Mouse (Mus musculus) stomach, postnatal 0 days (tissue): ENCODE data around the gene Gm26938. TPM values are rescaled to one million over a fixed set of nuclear protein-coding genes. Genes with fewer than 3 reads are reported as not detected.
A peak's percentile ranks its signal among the peaks of the same experiment; 100 is the strongest.

Experiments
- ATAC-seq: fragments of 200-750 bp; cut with Nextera tagmentation; 2 replicates; pipeline ENCODE4 v1.8.0; 2017; ENCODE audit not compliant: low FRiP score, low TSS enrichment
- DNase-seq: peaks from one replicate; pipeline ENCODE4 v3.0.0-alpha.2; 2016; ENCODE audit warnings: low spot score
- H3K27ac ChIP-seq: fragments of 300-500 bp; sonication (generic); replicated peaks from 2 replicates; pipeline ENCODE4 v1.5.1; 2014; ENCODE audit warnings: mild to moderate bottlenecking, control low read depth
- H3K27me3 ChIP-seq: fragments of 300-500 bp; sonication (generic); 2 replicates; pipeline ENCODE4 v1.6.1; 2014; ENCODE audit warnings: low read length; ENCODE audit not compliant: control insufficient read depth, insufficient read depth
- H3K36me3 ChIP-seq: fragments of 300-500 bp; sonication (generic); 2 replicates; pipeline ENCODE4 v1.6.1; 2014; ENCODE audit warnings: low read length, mixed read lengths; ENCODE audit not compliant: control insufficient read depth, insufficient read depth
- H3K4me1 ChIP-seq: fragments of 300-500 bp; sonication (generic); replicated peaks from 2 replicates; pipeline ENCODE4 v1.6.1; 2014; ENCODE audit warnings: antibody characterized with exemption; ENCODE audit not compliant: control insufficient read depth, insufficient read depth
- H3K4me2 ChIP-seq: fragments of 300-500 bp; sonication (generic); replicated peaks from 2 replicates; pipeline ENCODE4 v1.6.1; 2014; ENCODE audit warnings: low read depth, mild to moderate bottlenecking, control low read depth, moderate library complexity
- H3K4me3 ChIP-seq: fragments of 300-500 bp; sonication (generic); 2 replicates; pipeline ENCODE4 v1.5.1; 2014; ENCODE audit warnings: low read depth, low read length, control low read depth
- H3K9ac ChIP-seq: fragments of 300-500 bp; sonication (generic); 2 replicates; pipeline ENCODE4 v1.6.1; 2014; ENCODE audit warnings: mild to moderate bottlenecking, low read length, control low read depth, mixed read lengths
- H3K9me3 ChIP-seq: fragments of 300-500 bp; sonication (generic); 2 replicates; pipeline ENCODE4 v1.6.1; 2016; ENCODE audit warnings: low read length; ENCODE audit not compliant: control insufficient read depth
- CTCF ChIP-seq: IDR thresholded peaks from 2 replicates; pipeline ENCODE4 v1.5.1; 2016; ENCODE audit warnings: antibody characterized with exemption, low read depth, mild to moderate bottlenecking, moderate library complexity
- EP300 ChIP-seq: optimal IDR thresholded peaks from 2 replicates; pipeline ENCODE3; 2016; ENCODE audit warnings: antibody characterized with exemption
- WGBS: fragments of 180-500 bp; shearing (Covaris S2); extraction: QIAGEN DNeasy Blood & Tissue Kit; methylation state at CpG from one replicate; pipeline ENCODE4 v1.1.7; 2014; 5-methylcytosine and 5-hydroxymethylcytosine counted together
- polyA plus RNA-seq: library from polyadenylated mRNA; unstranded; fragments of >200 nt; fragmentation: Nextera tagmentation; extraction: Ambion mirVana; gene quantifications from 2 replicates; pipeline ENCODE4 v1.2.1, GENCODE M21; 2015

Gene Gm26938
- polyA plus RNA-seq, 1 experiment from 2014 or later: not detected

GRCm38 (mm10) chr5:139829384-139829783 lies 3.2 kb upstream of the Gm26938 start:
- no peaks in the 10 kb centered on the region for H3K9me3 ChIP-seq
- 76% methylated on average over 13 of the region's 13 CpGs for WGBS

DNA sequence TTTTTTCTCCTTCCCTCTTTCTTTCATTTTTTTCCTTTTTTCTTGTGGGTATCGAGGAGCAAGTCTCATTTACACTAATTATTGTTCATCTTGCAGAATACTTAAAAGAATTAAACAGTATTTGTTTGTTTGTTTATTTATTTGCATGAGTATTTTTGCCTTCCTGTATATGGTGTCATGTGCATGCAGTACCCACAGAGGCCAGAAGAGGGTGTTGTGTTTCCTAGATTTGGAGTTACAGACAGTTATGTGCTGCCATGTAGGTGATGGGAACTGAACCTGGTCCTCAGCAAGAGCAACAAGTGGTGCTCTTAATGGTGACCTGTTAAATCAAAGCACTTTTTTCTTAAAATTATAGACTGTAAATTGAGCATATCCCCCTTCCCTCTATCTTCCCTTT lies 1.4 kb upstream of the Gm26938 start:
- H3K9me3 ChIP-seq: no peaks in the 10 kb centered on the region

More at GRCm38 (mm10) chr5:139829384-139829783, 3.2 kb upstream of the Gm26938 start:
- H3K9ac ChIP-seq: no peak overlapping the region
- H3K36me3 ChIP-seq: no peaks in the 10 kb centered on the region
- H3K27me3 ChIP-seq: no peaks in the 10 kb centered on the region
- no peak for TF ChIP-seq EP300
- TF ChIP-seq CTCF: no peak
- H3K4me1 ChIP-seq: peaks cover 3% of the 10 kb centered on the region
- no peak overlapping the region for H3K4me3 ChIP-seq
- H3K27ac ChIP-seq: no peak overlapping the region
- ATAC-seq (no peak), DNase-seq (no peak)
- no peak overlapping the region for H3K4me2 ChIP-seq

DNA sequence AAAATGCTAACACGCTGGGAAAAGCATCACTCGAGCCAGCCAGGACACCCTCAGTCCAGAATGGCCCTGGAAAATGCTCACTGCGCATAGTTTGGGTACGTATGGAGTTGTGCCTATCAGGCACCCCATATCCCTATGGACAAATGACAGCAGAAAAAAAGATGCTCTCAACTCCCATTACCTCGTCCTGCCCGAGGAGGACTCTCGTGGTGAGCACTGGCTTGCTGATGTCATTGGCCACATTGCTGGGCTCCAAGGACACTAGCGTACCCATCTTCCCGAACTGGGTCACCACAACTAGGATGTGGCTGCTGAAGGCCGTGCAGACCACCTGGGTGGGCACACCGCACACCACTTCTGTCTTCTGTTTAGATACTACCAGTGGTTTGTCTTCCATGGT lies 260 bp downstream of the Gm26938 start:
- TF ChIP-seq CTCF: no peak
- TF ChIP-seq EP300: no peak
- Histone ChIP-seq H3K27ac (no peak overlapping the region), H3K9ac (peak overlapping the region; percentile 87), H3K4me2 (peak overlapping the region; percentile 67), H3K4me3 (peak overlapping the region; percentile 80), H3K9me3 (no peaks in the 10 kb centered on the region), H3K4me1 (peaks cover 3% of the 10 kb centered on the region), H3K36me3 (peaks cover 8% of the 10 kb centered on the region; the same call in 1 of the 2 replicates), H3K27me3 (no peaks in the 10 kb centered on the region)
- DNase-seq: no peak
- WGBS: 41% methylated on average over 11 of the region's 11 CpGs
- no peak for ATAC-seq

More for the DNA sequence above, 1.4 kb upstream of the Gm26938 start:
- no peak overlapping the region for H3K4me3 ChIP-seq
- ATAC-seq (no peak), DNase-seq (no peak)
- no peaks in the 10 kb centered on the region for H3K27me3 ChIP-seq
- peaks cover 5% of the 10 kb centered on the region; the same call in 1 of the 2 replicates for H3K36me3 ChIP-seq
- 92% methylated on average over 1 of the region's 1 CpGs for WGBS
- no peak for TF ChIP-seq EP300
- TF ChIP-seq CTCF: peak; percentile 62
- peaks cover 3% of the 10 kb centered on the region for H3K4me1 ChIP-seq
- no peak overlapping the region for H3K27ac ChIP-seq
- no peak overlapping the region for H3K4me2 ChIP-seq
- no peak overlapping the region for H3K9ac ChIP-seq

DNA sequence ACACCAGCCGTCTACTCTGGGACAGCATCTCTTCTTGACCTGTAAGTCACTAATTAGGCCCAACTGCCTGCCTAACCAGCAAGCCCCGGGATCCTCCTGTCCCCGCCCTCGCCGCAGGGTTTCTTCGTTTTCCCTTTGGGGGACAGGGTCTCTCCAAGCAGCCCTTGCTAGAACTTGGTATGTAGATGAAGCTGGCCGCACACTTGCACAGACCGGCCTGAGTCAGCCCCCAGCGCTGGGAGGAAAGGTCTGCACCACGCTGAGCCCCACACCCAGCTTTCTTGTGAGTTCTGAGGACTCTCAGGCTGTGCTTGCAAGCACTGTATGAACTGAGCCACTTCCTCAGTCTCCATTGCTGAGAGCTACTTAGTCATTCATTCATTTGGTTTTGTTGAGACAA lies 1.7 kb downstream of the Gm26938 start:
- 93% methylated on average over 10 of the region's 10 CpGs for WGBS
- Histone ChIP-seq H3K9me3 (no peaks in the 10 kb centered on the region), H3K9ac (no peak overlapping the region), H3K36me3 (peaks cover 8% of the 10 kb centered on the region; the same call in 1 of the 2 replicates), H3K4me1 (peaks cover 3% of the 10 kb centered on the region), H3K27ac (no peak overlapping the region), H3K27me3 (no peaks in the 10 kb centered on the region), H3K4me3 (no peak overlapping the region), H3K4me2 (no peak overlapping the region)
- TF ChIP-seq EP300: no peak
- TF ChIP-seq CTCF: no peak
- no peak for ATAC-seq
- no peak for DNase-seq

GRCm38 (mm10) chr5:139821466-139822459 lies 4.4 kb downstream of the Gm26938 start:
- Histone ChIP-seq H3K4me3 (no peak overlapping the region), H3K27ac (peak overlapping the region; percentile 56), H3K36me3 (peaks cover 8% of the 10 kb centered on the region; the same call in 1 of the 2 replicates), H3K4me1 (peaks cover 3% of the 10 kb centered on the region), H3K9ac (no peak overlapping the region; the same call in 1 of the 2 replicates), H3K9me3 (no peaks in the 10 kb centered on the region), H3K27me3 (no peaks in the 10 kb centered on the region), H3K4me2 (no peak overlapping the region)
- no peak for TF ChIP-seq EP300
- no peak for TF ChIP-seq CTCF
- 56% methylated on average over 12 of the region's 12 CpGs for WGBS
- DNase-seq: peak; percentile 45
- ATAC-seq: peak; percentile 41
